Mouse (Mus musculus): ENCODE measurements around the gene Prim2. TPM values are rescaled to one million over a fixed set of nuclear protein-coding genes. Genes with fewer than 3 reads are reported as not detected.

Gene Prim2
- polyA plus RNA-seq, 1 experiment from 2014 or later: 16.8 TPM

DNA sequence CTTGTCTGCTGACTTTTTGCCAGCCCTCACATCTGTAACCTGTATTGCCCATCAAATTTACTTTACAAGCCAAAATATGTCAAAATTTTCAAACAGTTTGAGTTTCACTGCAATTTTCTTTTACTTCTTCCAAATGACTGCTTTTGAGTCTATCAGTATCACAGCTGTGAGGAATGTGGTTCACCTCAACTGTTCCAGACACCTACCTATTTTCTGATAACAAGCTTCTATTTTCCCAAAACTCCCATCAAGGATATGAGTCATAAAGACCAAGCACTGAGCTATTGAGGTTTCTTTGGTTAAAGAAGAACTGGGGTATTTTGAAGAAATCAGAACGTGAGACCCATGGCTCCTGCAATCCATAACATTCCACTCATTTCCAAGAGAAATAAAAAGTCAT lies 57.5 kb downstream of the Prim2 start:
- POLR2A ChIA-PET: no interaction called here
- H3K27me3 ChIP-seq: no peaks in the 10 kb centered on the region
- CTCF ChIA-PET: interaction anchor here (1.2 to 2.0 kb wide), 2 partner anchors 10 to 15 kb away, joined by 3 to 4 read pairs; no protein-coding TSS in a partner anchor
- DNase-seq (ENCODE audit: low read depth, low spot score): no peak
- in situ Hi-C loops (cut with MboI; ENCODE audit: low pct_unique_long_range_greater_than_20kb): no loop called here
- no peak for ATAC-seq
- TF ChIP-seq CTCF (IDR thresholded peaks at IDR 0.05): no peak

DNA sequence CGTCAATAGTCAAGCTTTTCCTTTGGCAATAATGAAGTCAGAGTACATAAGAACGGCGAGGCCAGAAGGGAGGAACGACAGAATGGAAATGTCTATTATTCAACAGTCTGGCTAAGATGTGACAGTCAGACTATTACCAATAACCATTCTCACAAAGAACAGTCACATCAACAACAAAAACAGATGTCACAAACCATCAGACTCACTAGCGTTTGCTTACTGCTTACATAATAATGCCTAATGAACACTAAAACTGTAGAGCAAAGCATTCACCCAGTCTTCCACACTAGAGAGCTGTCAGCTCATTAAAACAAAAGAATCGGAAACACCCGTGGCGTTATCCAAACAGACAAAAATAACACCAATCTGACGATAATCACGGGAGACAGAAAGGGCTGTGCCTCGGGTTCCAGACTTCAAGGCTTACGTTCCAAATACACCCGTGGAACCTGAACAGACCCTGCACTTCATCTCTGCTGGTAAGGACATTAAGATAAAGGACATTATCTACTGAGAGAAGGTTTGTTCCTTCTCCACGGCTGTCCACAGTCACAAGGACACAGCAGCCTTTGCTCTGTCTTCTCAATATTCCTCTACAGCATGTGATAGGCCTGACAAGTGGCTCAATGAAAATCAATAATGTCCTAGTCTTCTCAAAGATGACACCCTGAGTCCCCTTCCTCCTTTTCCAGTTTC lies 59.4 kb downstream of the Prim2 start:
- ATAC-seq (no peak), DNase-seq (ENCODE audit: low read depth, low spot score) (no peak)
- H3K27me3 ChIP-seq: no peaks in the 10 kb centered on the region
- POLR2A ChIA-PET: no interaction called here
- CTCF ChIA-PET: interaction anchor here (1.0 to 1.1 kb wide), 2 partner anchors 11 to 19 kb away, joined by 3 to 5 read pairs; no protein-coding TSS in a partner anchor
- in situ Hi-C loops (cut with MboI; ENCODE audit: low pct_unique_long_range_greater_than_20kb): no loop called here
- TF ChIP-seq CTCF (IDR thresholded peaks at IDR 0.05): no peak

GRCm38 (mm10) chr1:33608133-33608532 lies 61.5 kb downstream of the Prim2 start:
- in situ Hi-C loops (cut with MboI; ENCODE audit: low pct_unique_long_range_greater_than_20kb): no loop called here
- ChIA-PET POLR2A (no interaction called here), CTCF (interaction anchor here (0.8 to 1.9 kb wide), 2 partner anchors 19 to 22 kb away, joined by 3 to 7 read pairs; no protein-coding TSS in a partner anchor)
- DNase-seq (ENCODE audit: low read depth, low spot score): no peak
- TF ChIP-seq CTCF (IDR thresholded peaks at IDR 0.05): no peak
- H3K27me3 ChIP-seq: no peaks in the 10 kb centered on the region
- no peak for ATAC-seq

- no peak for TF ChIP-seq CTCF (IDR thresholded peaks at IDR 0.05)
Observed at GRCm38 (mm10) chr1:33604087-33604699, 65.4 kb downstream of the Prim2 start.

DNA sequence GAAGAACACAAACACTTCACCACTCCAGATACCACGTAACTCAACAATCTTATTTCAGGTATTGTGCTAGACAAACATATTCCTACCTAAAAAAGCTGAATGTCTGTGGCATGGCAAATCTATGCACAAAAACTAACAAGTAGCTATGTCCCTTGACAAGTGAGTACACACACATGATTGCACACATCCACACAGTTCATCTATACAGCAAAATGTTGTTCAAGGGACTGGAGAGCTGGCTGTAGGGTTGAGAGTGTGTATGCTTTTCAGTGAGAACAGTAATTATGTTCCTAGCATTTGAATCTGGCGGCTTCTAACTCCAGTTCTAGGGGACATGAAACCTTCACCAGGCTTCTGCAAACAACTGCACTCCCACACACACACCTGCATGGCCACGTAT lies 69.9 kb downstream of the Prim2 start:
- H3K27me3 ChIP-seq: no peaks in the 10 kb centered on the region
- DNase-seq (ENCODE audit: low read depth, low spot score): no peak
- in situ Hi-C loops (cut with MboI; ENCODE audit: low pct_unique_long_range_greater_than_20kb): no loop called here
- ChIA-PET POLR2A (interaction anchor here (1.3 kb wide), 1 partner anchor 12 kb away, joined by 3 read pairs; no protein-coding TSS in a partner anchor), CTCF (interaction anchor here (1.3 kb wide), 1 partner anchor 10 kb away, joined by 5 read pairs; no protein-coding TSS in a partner anchor)
- TF ChIP-seq CTCF (IDR thresholded peaks at IDR 0.05): no peak
- ATAC-seq: no peak

More at GRCm38 (mm10) chr1:33604087-33604699, 65.4 kb downstream of the Prim2 start:
- ChIA-PET POLR2A (no interaction called here), CTCF (interaction anchor here (1.0 to 1.6 kb wide), 2 partner anchors 12 to 15 kb away, joined by 3 read pairs; no protein-coding TSS in a partner anchor)
- DNase-seq (ENCODE audit: low read depth, low spot score): no peak
- no peaks in the 10 kb centered on the region for H3K27me3 ChIP-seq
- no peak for ATAC-seq
- in situ Hi-C loops (cut with MboI; ENCODE audit: low pct_unique_long_range_greater_than_20kb): no loop called here

GRCm38 (mm10) chr1:33599019-33599667 lies 70.5 kb downstream of the Prim2 start:
- ATAC-seq (no peak), DNase-seq (ENCODE audit: low read depth, low spot score) (no peak)
- ChIA-PET CTCF (interaction anchor here (1.0 to 1.3 kb wide), 3 partner anchors 10 to 43 kb away, joined by 3 to 5 read pairs (median 4); no protein-coding TSS in a partner anchor), POLR2A (interaction anchor here (1.3 kb wide), 1 partner anchor 12 kb away, joined by 3 read pairs; no protein-coding TSS in a partner anchor)
- TF ChIP-seq CTCF (IDR thresholded peaks at IDR 0.05): no peak
- H3K27me3 ChIP-seq: no peaks in the 10 kb centered on the region
- in situ Hi-C loops (cut with MboI; ENCODE audit: low pct_unique_long_range_greater_than_20kb): no loop called here

GRCm38 (mm10) chr1:33597043-33597442 lies 72.6 kb downstream of the Prim2 start:
- ChIA-PET CTCF (interaction anchor here (0.7 to 1.1 kb wide), 3 partner anchors 12 to 26 kb away, joined by 3 to 4 read pairs (median 3); no protein-coding TSS in a partner anchor), POLR2A (no interaction called here)
- ATAC-seq: no peak
- in situ Hi-C loops (cut with MboI; ENCODE audit: low pct_unique_long_range_greater_than_20kb): no loop called here
- H3K27me3 ChIP-seq: no peaks in the 10 kb centered on the region
- peak; percentile 30 for TF ChIP-seq CTCF (IDR thresholded peaks at IDR 0.05)
- DNase-seq (ENCODE audit: low read depth, low spot score): no peak

- ChIA-PET POLR2A (no interaction called here), CTCF (no interaction called here)
- TF ChIP-seq CTCF (IDR thresholded peaks at IDR 0.05): no peak
- no peaks in the 10 kb centered on the region for H3K27me3 ChIP-seq
- in situ Hi-C loops (cut with MboI; ENCODE audit: low pct_unique_long_range_greater_than_20kb): no loop called here
- DNase-seq (ENCODE audit: low read depth, low spot score) (no peak), ATAC-seq (no peak)
Observed at GRCm38 (mm10) chr1:33595936-33596335, 73.7 kb downstream of the Prim2 start.

GRCm38 (mm10) chr1:33594966-33595365 lies 74.6 kb downstream of the Prim2 start:
- ATAC-seq: no peak
- TF ChIP-seq CTCF (IDR thresholded peaks at IDR 0.05): no peak
- H3K27me3 ChIP-seq: no peaks in the 10 kb centered on the region
- in situ Hi-C loops (cut with MboI; ENCODE audit: low pct_unique_long_range_greater_than_20kb): no loop called here
- ChIA-PET POLR2A (no interaction called here), CTCF (no interaction called here)
- no peak for DNase-seq (ENCODE audit: low read depth, low spot score)

- in situ Hi-C loops (cut with MboI; ENCODE audit: low pct_unique_long_range_greater_than_20kb): no loop called here
- DNase-seq (ENCODE audit: low read depth, low spot score) (no peak), ATAC-seq (no peak)
- ChIA-PET POLR2A (no interaction called here), CTCF (no interaction called here)
- H3K27me3 ChIP-seq: no peaks in the 10 kb centered on the region
- no peak for TF ChIP-seq CTCF (IDR thresholded peaks at IDR 0.05)
Observed at GRCm38 (mm10) chr1:33593718-33594388, 75.7 kb downstream of the Prim2 start.
